Mouse (Mus musculus): ENCODE results near the gene Gm10100.
"Not testable (repeated sequence)": the region's sequence is repeated elsewhere in the genome, so short reads cannot be mapped to it uniquely, and the experiment has no call there.

Gene Gm10100

DNA sequence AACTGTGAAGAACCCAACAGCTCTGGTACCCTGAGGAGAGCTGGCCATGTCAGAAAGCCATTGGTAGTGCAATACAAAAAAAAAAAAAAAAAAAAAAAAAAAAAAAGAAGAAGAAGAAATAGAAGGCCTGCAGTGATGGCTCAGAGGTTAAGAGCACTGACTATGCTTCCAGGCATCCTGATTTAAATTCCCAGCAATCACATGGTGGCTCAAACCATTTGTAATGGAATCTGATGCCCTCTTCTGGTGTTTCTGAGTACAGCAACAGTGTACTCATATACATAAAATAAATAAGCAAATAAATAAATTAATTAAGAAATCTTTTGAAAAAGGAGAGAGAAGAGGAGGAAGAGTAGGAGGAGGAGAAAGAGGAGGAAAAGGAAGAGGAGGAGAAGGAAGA is 27.2 kb downstream of the Gm10100 start:
- DNase-seq, result no peak

GRCm38 (mm10) chr10:77759582-77759981 is 33.3 kb downstream of the Gm10100 start, which contains the start of gene Gm3233:
TSS of gene Gm3233 (minus strand) at chr10:77759682.
- not testable (repeated sequence) for DNase-seq

- DNase-seq, result no peak
These were observed 43.4 kb downstream of the Gm10100 start for GRCm38 (mm10) chr10:77769727-77770126.

GRCm38 (mm10) chr10:77771225-77771624 is 44.9 kb downstream of the Gm10100 start, which contains the start of gene Gm3238:
TSS of gene Gm3238 (minus strand) at chr10:77771325.
- not testable (repeated sequence) for DNase-seq

DNA sequence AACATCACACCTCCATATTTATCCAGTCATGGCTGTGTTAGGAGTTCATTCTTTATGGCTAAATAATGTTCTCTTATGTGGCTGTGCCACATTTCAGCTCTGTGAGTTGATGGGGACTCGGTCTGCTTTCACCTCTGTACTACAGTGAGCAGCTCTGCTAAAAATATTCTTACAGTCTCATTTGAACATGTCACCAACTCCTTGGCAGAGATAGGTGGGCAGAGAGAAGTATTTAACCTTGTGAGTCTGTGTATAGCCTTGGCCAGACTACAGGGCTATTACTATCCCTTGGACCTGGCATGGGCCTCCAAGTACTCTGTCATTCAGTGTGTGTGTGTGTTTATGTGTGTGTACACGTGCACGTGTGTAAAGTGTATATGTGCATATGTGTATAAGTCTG is 45.9 kb downstream of the Gm10100 start:
- DNase-seq, result not testable (repeated sequence)
